24 mouse cellular contexts compared by ENCODE assay signal in genomic region chr1:143019982-143020381, GRCm38 (mm10).
"Had no signal": no experiment of that assay in that cellular context is flagged by ENCODE, and none has a peak within 500 bp of the region (broad histone marks: within the 10 kb centered on the region; RNA-seq: fewer than 3 reads in every experiment).

No protein-coding gene starts in this region.

- DNase-seq: gastrocnemius, adult 2 months; gastrocnemius, postnatal 10 days; gastrocnemius, postnatal 25 days; heart, adult 18-20 months; heart, postnatal 10 days; heart, postnatal 4 days; kidney, adult 18-20 months; kidney, adult 8-10 months; kidney, postnatal 10 days; kidney, postnatal 25 days; kidney, postnatal 4 days; liver; liver, embryonic 13.5 days had no signal

- H3K27ac ChIP-seq: gastrocnemius, adult 2 months; heart, embryonic 10.5 days; hindbrain, embryonic 14.5 days; intestine, embryonic 15.5 days; layer of hippocampus, adult 2 months; left cerebral cortex, adult 2 months; limb, embryonic 10.5 days; limb, embryonic 12.5 days; liver, embryonic 13.5 days had no signal

- H3K9ac ChIP-seq: heart, embryonic 12.5 days; hindbrain, embryonic 14.5 days; intestine, embryonic 15.5 days; limb, embryonic 12.5 days; liver, embryonic 13.5 days had no signal

- ATAC-seq: inflammation-experienced regulatory T-cells, adult 6 months; intestine, embryonic 15.5 days; intestine, postnatal 0 days had no signal

- H3K36me3 ChIP-seq: heart, embryonic 10.5 days; heart, embryonic 12.5 days; intestine, embryonic 15.5 days; limb, embryonic 10.5 days; limb, embryonic 12.5 days; liver, embryonic 13.5 days had no signal

- H3K4me2 ChIP-seq: heart, embryonic 12.5 days; hindbrain, embryonic 14.5 days; intestine, embryonic 15.5 days; limb, embryonic 12.5 days; liver, embryonic 11.5 days; liver, embryonic 13.5 days had no signal

- H3K9me3 ChIP-seq: heart, embryonic 10.5 days; heart, embryonic 12.5 days; intestine, embryonic 15.5 days; limb, embryonic 10.5 days; limb, embryonic 12.5 days; liver, embryonic 13.5 days had no signal

- H3K27me3 ChIP-seq: heart, embryonic 12.5 days; intestine, embryonic 15.5 days; limb, embryonic 12.5 days; liver, embryonic 13.5 days had no signal

- H3K4me1 ChIP-seq: heart, embryonic 10.5 days; heart, embryonic 12.5 days; intestine, embryonic 15.5 days; limb, embryonic 10.5 days; limb, embryonic 12.5 days; liver, embryonic 13.5 days had no signal

- H3K4me3 ChIP-seq: gastrocnemius, adult 2 months; heart, embryonic 10.5 days; heart, embryonic 12.5 days; intestine, embryonic 15.5 days; layer of hippocampus, adult 2 months; left cerebral cortex, adult 2 months; limb, embryonic 10.5 days; limb, embryonic 12.5 days; liver, embryonic 13.5 days had no signal
